In the genomic region with DNA sequence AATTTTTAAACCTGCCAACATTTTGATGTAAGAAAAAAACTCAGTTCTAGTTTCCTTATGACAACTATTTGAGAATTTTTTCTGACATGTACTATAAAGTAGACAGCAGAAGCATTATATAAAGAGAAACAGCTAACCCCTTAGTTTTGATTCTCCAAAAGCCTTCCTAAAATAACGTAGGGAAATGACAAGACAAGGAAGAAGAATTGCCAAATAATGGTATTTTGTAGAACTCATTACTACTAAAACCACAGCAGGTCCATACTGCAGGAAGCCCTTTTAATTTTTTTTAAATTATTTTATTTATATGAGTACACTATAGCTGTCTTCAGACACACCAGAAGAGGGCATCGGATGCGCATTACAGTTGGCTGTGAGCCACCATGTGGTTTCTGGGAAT, we compare ENCODE assay signal across 22 mouse cellular contexts. TPM values are rescaled to one million over a fixed set of nuclear protein-coding genes. Genes with fewer than 3 reads are reported as not detected.
"Had no signal": no experiment of that assay in that cellular context is flagged by ENCODE, and none has a peak within 500 bp of the region (broad histone marks: within the 10 kb centered on the region; RNA-seq: fewer than 3 reads in every experiment).

No protein-coding gene starts in this region.

- ATAC-seq: hindbrain, embryonic 16.5 days; inflammation-experienced regulatory T-cells, adult 6 months; intestine, embryonic 15.5 days; intestine, postnatal 0 days; liver, embryonic 12.5 days had no signal

- DNase-seq: gastrocnemius, adult 2 months; gastrocnemius, postnatal 10 days; gastrocnemius, postnatal 25 days; heart, adult 18-20 months; heart, postnatal 10 days; heart, postnatal 4 days; kidney, adult 18-20 months; kidney, adult 8-10 months; kidney, postnatal 10 days; kidney, postnatal 25 days; kidney, postnatal 4 days; left cerebral cortex, postnatal 4 days had no signal

RNA-seq across cellular contexts. Expression of gene Zar1, which starts 29.8 kb away (rescaled TPM):
- total RNA-seq: gastrocnemius, adult 2 months; gastrocnemius, postnatal 10 days; gastrocnemius, postnatal 25 days; gastrocnemius, postnatal 4 days; heart, adult 18-20 months; heart, adult 8-10 months; heart, postnatal 10 days; heart, postnatal 25 days; heart, postnatal 4 days; liver, adult 2 months had no signal

RNA-seq across cellular contexts. Expression of gene Gm5868, which starts 36.1 kb away (rescaled TPM):
- total RNA-seq: gastrocnemius, adult 2 months; gastrocnemius, postnatal 10 days; gastrocnemius, postnatal 25 days; gastrocnemius, postnatal 4 days; heart, adult 18-20 months; heart, adult 8-10 months; heart, postnatal 10 days; heart, postnatal 25 days; heart, postnatal 4 days; liver, adult 2 months had no signal

RNA-seq across cellular contexts. Expression of gene Corin, which starts 46.9 kb away (rescaled TPM):
- total RNA-seq: layer of hippocampus, postnatal 25 days had no signal
